Mouse (Mus musculus): ENCODE data around the gene S100a6.
A peak's percentile ranks its signal among the peaks of the same experiment; 100 is the strongest.

S100a6 gene

DNA sequence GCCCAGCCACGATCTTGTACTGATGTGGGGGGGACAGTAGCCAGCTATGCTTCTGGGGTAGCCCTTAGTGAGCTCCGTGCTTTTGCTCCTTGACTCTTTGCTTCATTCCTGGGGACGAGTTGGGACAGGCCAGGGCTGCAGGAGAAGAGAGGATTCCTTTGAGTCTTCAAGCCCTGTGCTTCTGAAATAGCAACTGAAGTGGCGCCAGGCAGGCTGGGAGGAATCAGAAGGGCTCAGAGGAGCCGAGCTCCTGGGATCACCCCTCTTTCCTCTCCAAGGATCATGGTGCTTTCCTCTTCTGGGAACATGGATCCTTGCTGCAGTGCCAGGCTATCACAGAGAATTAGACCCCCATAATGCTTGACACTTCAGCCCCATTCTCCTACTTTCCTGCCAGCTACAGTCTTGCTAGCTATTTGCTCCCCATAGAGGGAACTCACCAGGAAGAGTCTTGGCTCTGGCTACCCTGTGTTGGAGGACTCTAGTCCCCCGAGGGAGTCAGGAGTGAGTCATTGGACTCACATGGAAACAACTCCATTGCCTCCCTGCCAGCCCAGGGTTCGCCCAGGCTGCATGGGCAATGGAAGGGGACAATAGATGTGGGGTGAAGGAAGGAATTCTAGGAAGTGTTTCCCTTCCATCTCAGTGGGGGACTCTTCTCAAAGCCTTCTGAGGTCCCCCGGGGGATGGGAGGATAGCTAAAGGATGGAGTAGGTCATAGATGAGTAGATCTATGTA is 12.1 kb upstream of the S100a6 start:
- no peak for DNase-seq (ENCODE audit: low read depth, low spot score)

DNA sequence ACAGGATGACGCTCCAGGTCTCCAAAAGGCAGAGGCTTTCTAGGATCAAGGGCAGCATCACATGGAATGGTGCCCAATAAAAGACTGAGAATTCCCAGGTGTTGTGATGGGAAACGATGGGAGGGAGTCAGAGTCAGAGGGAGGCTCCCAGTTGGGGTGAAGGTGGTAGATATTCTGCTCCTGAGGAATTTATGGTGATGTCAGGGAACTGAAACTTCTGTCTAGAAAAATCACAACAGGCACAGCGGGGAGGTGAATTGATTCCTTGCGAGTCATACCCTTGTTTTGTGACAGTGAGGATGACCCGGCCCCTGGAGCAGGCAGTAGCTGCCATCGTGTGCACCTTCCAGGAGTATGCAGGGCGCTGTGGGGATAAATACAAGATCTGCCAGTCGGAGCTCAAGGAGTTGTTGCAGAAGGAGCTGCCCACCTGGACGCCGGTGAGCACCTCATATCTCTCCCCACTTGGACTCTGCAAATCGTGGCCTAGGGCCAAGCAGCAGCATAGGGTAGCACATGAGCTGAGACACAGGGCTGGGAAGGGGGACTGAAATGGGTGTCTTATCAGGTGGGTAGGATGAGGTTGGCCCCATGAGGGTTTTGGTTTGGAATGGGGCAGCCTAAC is 11.1 kb upstream of the S100a6 start, which contains the start of gene Gm42674:
Gene Gm42674, plus strand, starts transcription at position 419 of the 625 bp plus-strand sequence.
- no peak for DNase-seq (ENCODE audit: low read depth, low spot score)

DNA sequence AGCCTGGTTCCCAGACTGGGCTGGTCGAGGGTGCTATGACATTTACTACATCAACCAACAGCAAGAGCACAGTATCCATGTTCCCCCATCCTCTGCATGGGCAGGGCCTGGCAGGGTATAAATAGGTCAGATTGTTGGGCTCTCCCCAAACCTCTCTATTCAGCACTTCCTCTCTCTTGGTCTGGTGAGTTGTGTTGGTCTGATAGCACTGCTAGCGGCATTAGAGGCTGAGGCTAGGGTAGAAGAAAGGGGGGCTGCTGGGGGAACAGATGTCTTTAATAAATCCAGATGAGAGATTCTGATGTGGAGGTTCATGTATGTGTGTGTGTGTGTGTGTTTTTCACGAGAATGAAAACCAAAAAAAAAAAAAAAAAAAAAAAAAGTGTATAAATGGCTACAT is 9.1 kb upstream of the S100a6 start, which contains the start of gene S100a4:
Gene S100a4, plus strand, starts transcription at position 149 of the 400 bp plus-strand sequence.
- no peak for DNase-seq (ENCODE audit: low read depth, low spot score)

DNA sequence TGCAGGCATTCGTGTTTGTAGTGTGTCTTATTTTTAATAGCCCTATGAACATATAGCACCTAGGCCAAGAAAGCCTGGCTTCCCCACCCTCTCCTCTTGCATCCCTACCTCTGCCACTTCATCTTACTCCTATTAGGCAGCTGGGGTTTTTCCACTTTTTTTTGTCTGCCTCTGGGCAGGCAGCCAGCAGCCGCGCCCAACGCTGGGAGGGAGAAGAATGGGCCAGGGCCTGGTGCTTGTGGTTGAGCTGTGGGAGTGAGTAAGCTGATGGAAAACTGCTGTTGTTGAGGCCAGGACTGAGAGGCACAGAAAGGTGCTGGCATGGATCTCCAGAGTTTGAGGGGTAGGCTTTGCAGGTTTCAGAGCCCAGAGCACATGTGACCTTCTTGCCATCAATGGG is 8.3 kb upstream of the S100a6 start:
- no peak for DNase-seq (ENCODE audit: low read depth, low spot score)

DNA sequence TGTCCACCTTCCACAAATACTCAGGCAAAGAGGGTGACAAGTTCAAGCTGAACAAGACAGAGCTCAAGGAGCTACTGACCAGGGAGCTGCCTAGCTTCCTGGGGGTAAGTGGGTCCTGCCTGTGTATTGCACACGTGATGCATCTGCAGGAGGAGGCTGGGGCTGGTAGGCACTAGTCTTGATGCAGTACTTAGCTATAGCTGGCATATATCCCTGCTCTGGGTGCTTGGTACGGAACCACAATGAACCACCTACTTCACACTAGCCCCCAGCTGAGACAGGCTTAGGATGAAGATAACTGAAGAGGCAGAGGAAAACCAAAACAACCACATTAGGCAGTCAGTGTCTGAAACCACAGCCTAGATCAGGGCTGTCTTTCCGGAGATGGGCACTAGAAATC is 7.6 kb upstream of the S100a6 start:
- DNase-seq (ENCODE audit: low read depth, low spot score), result no peak

DNA sequence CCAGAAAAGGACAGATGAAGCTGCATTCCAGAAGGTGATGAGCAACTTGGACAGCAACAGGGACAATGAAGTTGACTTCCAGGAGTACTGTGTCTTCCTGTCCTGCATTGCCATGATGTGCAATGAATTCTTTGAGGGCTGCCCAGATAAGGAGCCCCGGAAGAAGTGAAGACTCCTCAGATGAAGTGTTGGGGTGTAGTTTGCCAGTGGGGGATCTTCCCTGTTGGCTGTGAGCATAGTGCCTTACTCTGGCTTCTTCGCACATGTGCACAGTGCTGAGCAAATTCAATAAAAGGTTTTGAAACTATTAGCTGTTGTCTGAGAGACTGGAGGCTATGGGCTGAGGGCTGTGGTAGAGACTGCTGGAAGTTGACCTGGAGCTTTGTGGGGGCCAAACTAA is 6.9 kb upstream of the S100a6 start:
- DNase-seq (ENCODE audit: low read depth, low spot score), result no peak

DNA sequence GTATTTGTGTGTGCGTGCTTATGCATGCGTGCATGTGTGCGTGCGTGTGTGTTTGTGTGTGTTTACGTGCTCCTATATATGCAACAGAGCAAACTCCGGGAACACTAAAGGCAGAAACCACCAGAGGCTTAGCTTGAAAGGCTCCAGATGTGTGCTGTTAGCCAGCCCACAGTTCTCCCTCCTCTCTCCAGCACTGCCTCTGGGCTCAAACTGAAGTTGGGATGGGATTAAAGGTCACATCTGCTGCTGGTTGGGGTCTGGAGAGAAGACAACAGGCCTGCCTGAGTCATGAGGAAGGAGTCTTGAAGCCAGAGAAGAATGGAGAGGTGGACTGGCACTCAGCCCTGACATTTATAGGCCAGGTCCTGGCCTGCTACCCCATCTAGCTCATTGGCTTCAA is 6.5 kb upstream of the S100a6 start:
- no peak for DNase-seq (ENCODE audit: low read depth, low spot score)

DNA sequence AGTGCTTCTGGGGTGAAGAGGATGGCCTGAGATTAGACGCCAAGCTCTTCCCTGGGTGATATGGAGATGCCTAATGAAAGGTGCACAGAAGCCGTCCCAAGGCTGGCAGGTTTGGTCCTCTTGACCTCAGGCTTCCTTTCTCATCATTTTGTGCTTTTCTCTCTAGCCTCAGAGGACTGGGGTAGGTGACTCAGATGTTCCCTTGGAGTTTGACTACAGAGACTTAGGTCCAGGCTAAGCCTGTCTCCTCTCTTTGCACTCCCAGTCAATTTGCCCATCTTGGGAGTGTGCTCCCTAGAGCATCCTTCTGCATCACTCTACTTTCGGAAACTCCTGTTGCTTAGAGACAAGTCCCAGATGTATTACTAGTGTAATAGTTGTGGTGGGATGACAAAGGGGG is 5.3 kb upstream of the S100a6 start:
- no peak for DNase-seq (ENCODE audit: low read depth, low spot score)

DNA sequence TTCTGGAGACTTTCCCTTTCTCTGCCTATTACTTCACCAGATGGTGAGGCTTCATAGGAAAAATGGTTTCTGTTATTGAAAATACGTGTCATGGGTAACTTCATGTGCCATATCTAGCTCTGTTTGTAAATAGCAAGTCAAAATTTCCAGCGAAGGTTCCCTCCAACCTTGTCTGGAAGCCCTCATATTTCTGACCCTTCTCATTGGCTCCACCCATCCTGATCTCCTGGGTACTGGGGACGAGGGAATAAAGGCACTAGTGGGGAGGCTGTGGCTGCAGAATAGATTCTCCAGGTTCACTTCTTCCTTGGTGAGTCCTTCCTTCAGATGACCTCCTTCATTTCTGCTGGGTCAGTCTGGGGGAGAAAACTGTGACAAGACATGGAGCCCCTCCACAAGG is 4.5 kb upstream of the S100a6 start, which contains the start of gene S100a5:
Gene S100a5, plus strand, starts transcription at position 301 of the 400 bp plus-strand sequence.
- DNase-seq (ENCODE audit: low read depth, low spot score), result no peak

DNA sequence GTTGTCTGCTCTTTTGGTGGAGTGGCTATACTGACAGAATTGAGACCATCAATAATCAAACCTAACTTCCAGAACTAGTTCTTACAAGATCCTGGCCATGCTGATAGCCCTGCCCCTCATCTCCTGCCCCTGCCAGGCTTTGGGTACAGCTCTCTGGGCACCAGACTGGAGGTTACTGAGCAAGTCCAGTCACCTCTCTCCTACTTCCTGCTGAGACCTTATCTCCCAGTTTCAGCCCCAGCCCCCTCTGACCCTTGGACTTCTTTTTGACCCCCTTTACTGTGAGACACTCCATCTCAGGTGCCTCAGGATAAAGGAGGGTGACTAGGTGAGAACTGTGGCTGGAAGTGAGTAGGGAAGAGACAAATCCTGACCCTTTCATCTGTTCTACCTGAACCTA is 3.6 kb upstream of the S100a6 start:
- DNase-seq (ENCODE audit: low read depth, low spot score), result no peak

DNA sequence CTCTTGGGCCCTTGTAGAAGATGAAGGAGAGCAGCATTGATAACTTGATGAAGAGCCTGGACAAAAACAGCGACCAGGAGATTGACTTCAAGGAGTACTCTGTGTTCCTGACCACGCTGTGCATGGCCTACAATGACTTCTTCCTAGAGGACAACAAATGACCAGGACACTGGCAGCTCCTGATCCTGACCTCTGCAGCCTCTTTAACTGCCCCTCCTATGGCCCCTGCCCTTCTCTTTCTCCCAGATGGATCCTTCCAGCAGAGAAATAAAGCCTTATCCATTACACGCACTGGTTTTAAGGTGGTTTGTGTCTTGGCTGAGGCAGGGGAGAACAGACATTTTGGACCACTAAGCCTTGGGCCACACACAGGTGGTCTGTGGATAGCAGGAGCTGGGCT is 1.2 kb upstream of the S100a6 start:
- DNase-seq (ENCODE audit: low read depth, low spot score), result no peak

DNA sequence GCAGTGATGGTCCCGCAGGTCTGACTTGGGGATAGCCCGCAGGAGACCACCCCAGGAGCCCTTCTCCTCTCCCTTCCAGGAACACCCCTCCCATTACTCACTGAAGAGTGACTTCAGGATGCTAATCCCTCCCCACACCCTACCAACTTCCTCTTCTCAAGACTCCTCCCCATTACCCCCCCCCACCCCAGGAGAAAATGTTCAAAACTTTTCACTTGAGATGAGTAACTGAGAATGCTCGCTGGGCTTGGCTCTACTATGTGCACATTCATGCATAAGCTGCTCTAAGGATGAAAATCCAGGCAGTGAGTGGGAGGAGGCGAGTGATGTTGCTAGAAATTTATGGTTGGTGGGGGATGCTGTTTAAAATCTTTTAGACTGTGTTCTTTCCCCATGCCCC is 621 bp upstream of the S100a6 start:
- no peak for DNase-seq (ENCODE audit: low read depth, low spot score)

DNA sequence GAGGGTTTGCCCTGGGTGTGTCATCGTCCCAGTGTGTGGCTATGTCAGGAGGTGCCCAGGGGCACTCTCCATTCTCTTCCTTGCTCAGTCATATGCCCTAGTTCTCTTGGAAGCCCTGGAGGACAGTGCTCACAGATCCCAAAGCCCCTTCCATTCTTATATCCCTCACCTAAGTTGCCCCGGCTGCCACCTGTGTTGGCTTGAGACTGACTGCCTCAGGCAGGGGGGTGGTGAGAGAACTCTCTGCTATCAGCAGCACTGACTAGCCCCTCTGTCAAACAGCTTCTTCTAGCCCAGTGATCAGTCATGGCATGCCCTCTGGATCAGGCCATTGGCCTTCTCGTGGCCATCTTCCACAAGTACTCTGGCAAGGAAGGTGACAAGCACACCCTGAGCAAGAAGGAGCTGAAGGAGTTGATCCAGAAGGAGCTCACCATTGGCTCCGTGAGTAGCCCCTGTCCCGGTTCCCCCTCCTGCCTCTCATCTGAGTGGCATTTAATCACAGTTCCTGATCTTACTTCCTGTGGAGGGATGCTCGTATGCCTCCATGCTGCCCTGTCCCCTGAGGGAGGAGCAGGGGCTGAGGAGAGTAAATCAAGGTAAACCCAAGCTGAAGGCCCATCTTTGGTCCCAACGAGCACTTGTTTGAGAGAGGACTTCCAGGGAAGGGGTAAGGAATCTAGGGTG is 922 bp downstream of the S100a6 start:
- no peak for DNase-seq (ENCODE audit: low read depth, low spot score)

DNA sequence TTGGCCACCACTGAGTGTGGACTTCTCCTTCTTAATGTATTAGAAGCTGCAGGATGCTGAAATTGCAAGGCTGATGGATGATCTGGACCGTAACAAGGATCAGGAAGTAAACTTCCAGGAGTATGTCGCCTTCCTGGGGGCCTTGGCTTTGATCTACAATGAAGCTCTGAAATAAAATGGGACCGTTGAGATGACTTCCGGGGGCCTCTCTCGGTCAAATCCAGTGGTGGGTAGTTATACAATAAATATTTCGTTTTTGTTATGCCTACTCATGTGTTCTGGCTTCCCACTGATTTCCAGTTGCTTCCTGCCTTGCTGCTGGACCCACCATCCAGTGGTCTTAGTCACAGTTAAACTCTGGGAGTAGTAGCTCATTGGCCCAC is 1.5 kb downstream of the S100a6 start:
- no peak for DNase-seq (ENCODE audit: low read depth, low spot score)

DNA sequence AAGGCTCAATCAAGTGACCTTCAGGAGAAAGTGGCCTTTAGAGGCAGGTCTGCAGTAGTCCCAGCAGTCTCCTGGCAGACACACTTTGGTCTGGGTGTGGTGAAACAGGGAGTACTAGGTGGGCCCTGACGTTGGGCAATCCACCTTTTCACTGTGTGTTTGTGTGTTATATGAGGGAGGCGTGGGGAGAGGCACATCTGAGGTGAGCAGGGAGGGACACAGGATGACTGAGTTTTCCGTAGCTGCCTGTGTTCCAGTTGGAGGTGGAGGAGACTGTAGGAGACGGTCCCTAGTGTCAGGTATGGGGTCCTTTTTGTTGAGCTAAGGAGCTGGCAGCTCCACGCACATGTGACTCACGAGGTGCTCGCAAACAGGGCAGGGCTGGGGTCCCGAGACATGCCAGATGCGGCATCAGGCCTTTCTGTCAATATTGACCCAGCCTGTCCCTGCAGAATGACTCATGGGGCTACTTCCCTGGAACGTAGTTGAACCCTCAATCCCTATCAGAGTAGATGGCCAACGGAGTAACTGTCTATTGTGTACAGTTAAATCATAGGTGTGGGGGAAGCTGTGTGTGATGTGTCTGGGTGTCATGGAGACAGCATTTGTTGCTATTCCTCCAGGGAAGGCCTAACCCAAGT is 2.0 kb downstream of the S100a6 start:
- no peak for DNase-seq (ENCODE audit: low read depth, low spot score)

DNA sequence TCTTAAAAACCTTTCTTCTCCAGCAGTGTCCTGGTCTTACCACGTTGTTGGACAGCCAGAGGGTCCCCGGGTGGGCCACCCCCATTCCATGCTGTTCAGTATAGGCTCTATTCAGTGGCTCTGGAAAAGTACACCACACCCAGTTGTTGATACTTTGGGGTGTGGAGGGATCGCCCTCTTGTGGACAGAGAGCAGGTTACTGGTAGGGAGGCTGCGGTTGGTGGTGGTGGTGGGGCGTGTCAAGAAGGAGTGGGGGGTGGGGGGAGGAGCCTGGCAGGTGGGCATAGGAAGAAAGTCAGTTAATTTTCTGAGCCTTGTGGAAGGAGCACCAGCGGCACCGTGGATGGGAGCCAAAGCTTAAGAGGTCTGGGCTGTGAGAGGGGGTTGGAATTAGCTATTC is 2.7 kb downstream of the S100a6 start:
- peak; percentile 37 for DNase-seq (ENCODE audit: low read depth, low spot score)

DNA sequence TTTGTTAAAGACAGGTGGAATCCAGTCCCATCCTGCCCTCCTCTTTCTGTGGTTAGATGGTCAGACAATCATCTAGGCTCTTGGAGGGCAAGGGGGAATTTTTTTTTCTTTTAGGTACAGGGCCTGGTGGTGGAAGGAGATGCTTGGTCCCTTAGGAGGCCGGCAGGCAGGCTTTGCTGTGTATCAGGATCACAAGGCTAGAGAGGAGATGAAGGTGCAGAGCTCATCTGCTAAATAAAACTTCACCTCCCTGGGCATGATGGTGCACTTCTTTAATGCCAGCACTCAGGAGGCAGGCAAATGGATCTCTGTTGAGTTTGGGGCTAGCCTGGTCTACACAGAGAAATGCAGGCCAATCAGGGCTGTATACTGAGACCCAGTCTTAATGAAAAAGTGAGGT is 3.2 kb downstream of the S100a6 start:
- DNase-seq (ENCODE audit: low read depth, low spot score), result no peak

DNA sequence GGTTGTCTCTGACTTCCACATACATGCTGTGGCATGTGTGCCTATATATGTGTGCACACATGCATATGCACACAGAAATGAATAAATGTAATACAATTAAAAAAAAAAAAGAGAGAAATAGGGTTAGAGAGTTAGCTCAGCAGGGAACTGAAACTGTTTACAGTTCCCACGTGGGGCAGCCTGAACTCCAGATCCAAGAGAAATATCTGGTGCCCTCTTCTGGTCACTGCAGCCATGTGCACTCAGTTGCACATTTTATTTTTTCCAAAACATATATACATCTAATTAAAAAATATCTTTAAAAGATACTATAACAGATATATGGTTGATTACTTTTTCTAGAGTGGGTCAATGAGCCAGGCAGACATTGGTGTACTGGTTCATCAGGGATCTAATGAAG is 4.9 kb downstream of the S100a6 start:
- DNase-seq (ENCODE audit: low read depth, low spot score), result no peak

DNA sequence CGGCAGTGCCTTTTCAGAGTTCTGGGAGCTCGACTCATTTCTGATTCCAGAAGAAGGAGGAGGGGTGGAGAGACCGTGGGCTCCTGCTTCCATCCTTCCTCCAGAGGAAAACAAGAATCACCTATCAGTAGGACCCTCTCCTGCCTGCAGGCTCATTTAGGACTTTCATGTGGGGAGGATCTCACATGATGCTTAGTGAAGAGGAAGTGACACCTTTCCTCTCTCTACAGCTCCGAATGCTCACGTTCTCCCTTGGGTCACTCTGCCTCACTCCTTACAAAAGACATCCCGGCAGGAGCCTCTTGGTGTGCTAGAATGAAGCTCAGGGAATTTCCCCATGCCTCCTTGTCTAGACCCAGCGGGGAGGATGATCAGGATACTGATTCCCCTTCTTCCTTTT is 8.9 kb downstream of the S100a6 start:
- no peak for DNase-seq (ENCODE audit: low read depth, low spot score)

DNA sequence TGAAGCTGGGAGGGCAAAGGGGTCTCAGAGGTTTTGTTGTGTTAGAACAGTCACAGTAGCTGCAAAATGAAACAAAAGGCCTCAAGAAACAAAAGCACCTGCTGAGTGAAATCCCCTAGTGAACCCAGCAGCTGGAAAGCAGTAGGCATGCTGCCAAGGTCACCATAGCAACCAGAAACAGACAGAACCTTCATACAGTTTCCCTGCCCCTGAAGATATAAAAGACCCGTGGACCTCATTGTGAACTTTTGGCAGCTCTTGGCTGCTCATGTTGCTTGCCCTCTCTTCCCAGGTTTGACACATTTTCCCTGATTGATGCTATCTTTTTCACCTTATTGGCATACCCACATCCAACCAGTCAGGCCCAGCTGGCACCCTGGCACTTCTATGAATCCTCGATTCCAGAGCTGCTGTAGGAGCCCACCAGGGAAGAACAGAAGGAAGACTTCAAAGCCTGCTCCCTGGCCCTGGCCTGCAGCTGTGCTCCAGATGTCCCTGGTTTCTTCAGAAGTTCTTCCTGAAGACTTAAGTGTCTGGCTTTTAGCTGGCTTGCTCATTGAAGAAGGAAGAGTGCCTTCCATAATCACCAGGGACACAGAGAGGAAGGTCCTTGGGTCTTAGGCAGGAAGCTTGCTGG is 10.9 kb downstream of the S100a6 start:
- DNase-seq (ENCODE audit: low read depth, low spot score), result no peak

DNA sequence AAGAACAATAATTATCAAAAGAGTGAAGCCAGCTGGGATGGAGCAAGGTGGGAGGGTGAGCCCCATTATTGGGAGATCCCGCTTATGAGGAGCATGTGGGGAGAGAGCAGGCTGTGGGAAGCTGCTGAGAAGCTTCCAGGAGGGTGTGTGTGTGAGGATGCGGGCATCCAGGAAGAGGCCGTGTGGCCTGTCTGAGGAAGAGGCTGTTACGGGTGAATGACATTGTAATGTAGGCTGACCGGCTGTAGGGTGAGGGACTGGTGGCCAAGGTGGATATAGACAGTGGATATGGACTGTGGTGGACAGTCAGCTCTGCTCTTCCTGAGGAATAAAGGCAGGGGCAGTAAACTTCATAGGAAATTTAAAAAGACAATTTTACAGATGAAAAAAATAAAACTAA is 12.8 kb downstream of the S100a6 start:
- DNase-seq (ENCODE audit: low read depth, low spot score), result no peak
